ENCODE assay signal across 8 mouse cellular contexts in genomic region chr7:132575623-132576022, GRCm38 (mm10). TPM values are rescaled to one million over a fixed set of nuclear protein-coding genes. Genes with fewer than 3 reads are reported as not detected.
DNase-seq lines count a peak whose midpoint lies in the region; ATAC-seq and TF ChIP-seq lines count a peak whose summit lies in the region.

No protein-coding gene starts in this region.

- H3K9me3 ChIP-seq in embryonic facial prominence, embryonic 14.5 days (ENCODE audit: control insufficient read depth, low read length): no peaks in the 10 kb centered on the region
- no peaks in the 10 kb centered on the region for H3K9me3 ChIP-seq in limb, embryonic 15.5 days
- no peaks in the 10 kb centered on the region for H3K9me3 ChIP-seq in midbrain, postnatal 0 days (ENCODE audit: low read length)

- peaks cover 49% of the 10 kb centered on the region for H3K79me2 ChIP-seq in C2C12 (ENCODE audit: control insufficient read depth, insufficient read depth)

- DNase-seq in embryonic facial prominence, embryonic 14.5 days (ENCODE audit: low spot score): peak; percentile 96
- DNase-seq in heart, adult 8-10 months (ENCODE audit: low spot score): peak; percentile 81
- peak; percentile 78 for DNase-seq in kidney, adult 9 months
- peak; percentile 94 for DNase-seq in midbrain, postnatal 0 days (ENCODE audit: low spot score)
- DNase-seq in spleen, postnatal 36 days (ENCODE audit: low spot score in 2 of 2): peak; percentile 71 to 77

- 1% methylated on average over 13 of the region's 13 CpGs for WGBS in bone marrow, adult 2 months
- 0% methylated on average over 13 of the region's 13 CpGs for WGBS in embryonic facial prominence, embryonic 14.5 days
- 0% methylated on average over 13 of the region's 13 CpGs for WGBS in limb, embryonic 15.5 days
- WGBS in midbrain, postnatal 0 days: under 1% methylated on average over 13 of the region's 13 CpGs

- peak overlapping the region; percentile 34 for H3K4me3 ChIP-seq in C2C12 (ENCODE audit: insufficient read depth, poor library complexity, severe bottlenecking)
- H3K4me3 ChIP-seq in bone marrow, adult 2 months (replicated peaks; ENCODE audit: control insufficient read depth, low read depth, low read length): peak overlapping the region; percentile 97
- H3K4me3 ChIP-seq in embryonic facial prominence, embryonic 14.5 days (ENCODE audit: low read depth, low read length): peak overlapping the region; percentile 65
- H3K4me3 ChIP-seq in limb, embryonic 15.5 days: peak overlapping the region; percentile 76
- H3K4me3 ChIP-seq in midbrain, postnatal 0 days (ENCODE audit: low read depth, low read length): peak overlapping the region; percentile 65

- TF ChIP-seq POLR2A in bone marrow, adult 2 months (IDR thresholded peaks at IDR 0.05; ENCODE audit: borderline replicate concordance, control insufficient read depth, low read depth, low read length): no peak

- H3K79me3 ChIP-seq in C2C12 (ENCODE audit: low read depth): peaks cover 40% of the 10 kb centered on the region

- peaks cover 6% of the 10 kb centered on the region for H3K27me3 ChIP-seq in C2C12 (ENCODE audit: control insufficient read depth, insufficient read depth, insufficient read length)
- no peaks in the 10 kb centered on the region for H3K27me3 ChIP-seq in embryonic facial prominence, embryonic 14.5 days (replicated peaks; ENCODE audit: control insufficient read depth, insufficient read depth, low read length)
- H3K27me3 ChIP-seq in limb, embryonic 15.5 days: no peaks in the 10 kb centered on the region
- H3K27me3 ChIP-seq in midbrain, postnatal 0 days (ENCODE audit: insufficient read depth, low read length): no peaks in the 10 kb centered on the region

- H3K4me2 ChIP-seq in embryonic facial prominence, embryonic 14.5 days (ENCODE audit: low read depth, low read length): peak overlapping the region; percentile 64
- peak overlapping the region; percentile 68 for H3K4me2 ChIP-seq in limb, embryonic 15.5 days
- peak overlapping the region; percentile 84 for H3K4me2 ChIP-seq in midbrain, postnatal 0 days (ENCODE audit: low read depth, low read length, poor library complexity, severe bottlenecking)

- peak overlapping the region; percentile 20 for H3ac ChIP-seq in C2C12 (ENCODE audit: control insufficient read depth, insufficient read length, low read depth)

- H3K4me1 ChIP-seq in bone marrow, adult 2 months (ENCODE audit: control insufficient read depth, insufficient read depth, low read length): no peaks in the 10 kb centered on the region; the same call in 1 of the 2 replicates
- peaks cover 32% of the 10 kb centered on the region for H3K4me1 ChIP-seq in embryonic facial prominence, embryonic 14.5 days (ENCODE audit: control insufficient read depth, insufficient read depth, low read length)
- H3K4me1 ChIP-seq in limb, embryonic 15.5 days: peaks cover 27% of the 10 kb centered on the region
- H3K4me1 ChIP-seq in midbrain, postnatal 0 days (ENCODE audit: insufficient read depth, low read length): no peaks in the 10 kb centered on the region

- ATAC-seq in embryonic facial prominence, embryonic 14.5 days (ENCODE audit: low read depth): peak; percentile 90
- peak; percentile 90 for ATAC-seq in limb, embryonic 15.5 days (ENCODE audit: insufficient number of reproducible peaks, low FRiP score, low TSS enrichment, low read depth)
- peak; percentile 95 for ATAC-seq in midbrain, postnatal 0 days (ENCODE audit: low FRiP score)

- no peak overlapping the region; the same call in 1 of the 2 replicates for H3K27ac ChIP-seq in bone marrow, adult 2 months (ENCODE audit: control insufficient read depth, insufficient read depth, low read depth, low read length, poor library complexity)
- peak overlapping the region; percentile 96 for H3K27ac ChIP-seq in embryonic facial prominence, embryonic 14.5 days (replicated peaks; ENCODE audit: low read depth, low read length)
- H3K27ac ChIP-seq in limb, embryonic 15.5 days: peak overlapping the region; percentile 99
- peak overlapping the region; percentile 86 for H3K27ac ChIP-seq in midbrain, postnatal 0 days (ENCODE audit: low read depth, low read length)

- TF ChIP-seq CTCF in C2C12 (IDR thresholded peaks at IDR 0.05; ENCODE audit: control insufficient read depth, insufficient read depth, insufficient read length): peak; percentile 54
- peak; percentile 85 for TF ChIP-seq CTCF in bone marrow, adult 2 months (IDR thresholded peaks at IDR 0.05; ENCODE audit: control insufficient read depth, insufficient read depth, low read length)
- TF ChIP-seq CTCF in midbrain, postnatal 0 days (IDR thresholded peaks at IDR 0.05): peak; percentile 64

- H3K9ac ChIP-seq in embryonic facial prominence, embryonic 14.5 days (ENCODE audit: low read depth, low read length): peak overlapping the region; percentile 87
- H3K9ac ChIP-seq in limb, embryonic 15.5 days: peak overlapping the region; percentile 78
- peak overlapping the region; percentile 63 for H3K9ac ChIP-seq in midbrain, postnatal 0 days (replicated peaks; ENCODE audit: low read length, poor library complexity, severe bottlenecking)

- H3K36me3 ChIP-seq in C2C12 (ENCODE audit: control insufficient read depth, insufficient read depth): no peaks in the 10 kb centered on the region
- H3K36me3 ChIP-seq in embryonic facial prominence, embryonic 14.5 days (ENCODE audit: control insufficient read depth, insufficient read depth, low read length): no peaks in the 10 kb centered on the region
- H3K36me3 ChIP-seq in limb, embryonic 15.5 days: no peaks in the 10 kb centered on the region
- no peaks in the 10 kb centered on the region for H3K36me3 ChIP-seq in midbrain, postnatal 0 days (ENCODE audit: insufficient read depth, low read length)

TF ChIP-seq in C2C12, 6 proteins besides CTCF, POLR2A, EP300 and RAD21:
- TF ChIP-seq FOSL1 (IDR thresholded peaks at IDR 0.05; ENCODE audit: insufficient read depth, low read length, poor library complexity, severe bottlenecking) (no peak), MYOD1 (IDR thresholded peaks at IDR 0.05; ENCODE audit: control insufficient read depth, insufficient read length, low read depth) (no peak), USF1 (IDR thresholded peaks at IDR 0.05; ENCODE audit: low read depth) (no peak), MYOG (IDR thresholded peaks at IDR 0.05; ENCODE audit: control insufficient read depth, extremely low read depth, insufficient read length) (no peak)
TF ChIP-seq in C2C12: peak in this region for 0.

RNA-seq across cellular contexts. Expression of gene Oat, which starts 0.6 kb away (rescaled TPM):
- 78.1 TPM for polyA plus RNA-seq in C2C12 (2012; fragmentation: generic; extraction: Trizol)
- 29.7 and 31.6 TPM in 2 replicates for polyA plus RNA-seq in bone marrow, adult 2 months (2011; ENCODE audit: insufficient read depth, insufficient read length, low replicate concordance, missing spikeins)
- 268 and 274 TPM in 2 replicates for polyA plus RNA-seq in embryonic facial prominence, embryonic 14.5 days (2014; fragmentation: Nextera tagmentation; extraction: Ambion mirVana)
- total RNA-seq in heart, adult 8-10 months (2022): 100 to 1,000 TPM; 179 to 196 (median 187) TPM
- 264 and 274 TPM in 2 replicates for polyA plus RNA-seq in limb, embryonic 15.5 days (2015; fragmentation: Nextera tagmentation; extraction: Ambion mirVana)
- total RNA-seq in midbrain, postnatal 0 days (2014; rRNA removed): 97.4 and 103 TPM in 2 replicates
- polyA plus RNA-seq in midbrain, postnatal 0 days (2015; fragmentation: Nextera tagmentation; extraction: Ambion mirVana): 103 and 106 TPM in 2 replicates

RNA-seq across cellular contexts. Expression of gene Nkx1-2, which starts 23.8 kb away (rescaled TPM):
- not detected for polyA plus RNA-seq in C2C12 (2012; fragmentation: generic; extraction: Trizol)
- not detected in 2 replicates for polyA plus RNA-seq in bone marrow, adult 2 months (2011; ENCODE audit: insufficient read depth, insufficient read length, low replicate concordance, missing spikeins)
- not detected in 2 replicates for polyA plus RNA-seq in embryonic facial prominence, embryonic 14.5 days (2014; fragmentation: Nextera tagmentation; extraction: Ambion mirVana)
- not detected for total RNA-seq in heart, adult 8-10 months (2022)
- 0.06 and 0.10 TPM in 2 replicates for polyA plus RNA-seq in limb, embryonic 15.5 days (2015; fragmentation: Nextera tagmentation; extraction: Ambion mirVana)
- total RNA-seq in midbrain, postnatal 0 days (2014; rRNA removed): 0.60 and 0.80 TPM in 2 replicates
- polyA plus RNA-seq in midbrain, postnatal 0 days (2015; fragmentation: Nextera tagmentation; extraction: Ambion mirVana): 0.10 and 0.37 TPM in 2 replicates

RNA-seq across cellular contexts. Expression of gene Lhpp, which starts 34.8 kb away (rescaled TPM):
- 2.9 TPM for polyA plus RNA-seq in C2C12 (2012; fragmentation: generic; extraction: Trizol)
- polyA plus RNA-seq in bone marrow, adult 2 months (2011; ENCODE audit: insufficient read depth, insufficient read length, low replicate concordance, missing spikeins): 2.2 and 5.5 TPM in 2 replicates
- 14.3 and 20.7 TPM in 2 replicates for polyA plus RNA-seq in embryonic facial prominence, embryonic 14.5 days (2014; fragmentation: Nextera tagmentation; extraction: Ambion mirVana)
- 10 to 100 TPM; 14.4 to 18.0 (median 16.6) TPM for total RNA-seq in heart, adult 8-10 months (2022)
- polyA plus RNA-seq in limb, embryonic 15.5 days (2015; fragmentation: Nextera tagmentation; extraction: Ambion mirVana): 16.8 and 17.1 TPM in 2 replicates
- 36.2 and 49.8 TPM in 2 replicates for total RNA-seq in midbrain, postnatal 0 days (2014; rRNA removed)
- 59.2 and 65.1 TPM in 2 replicates for polyA plus RNA-seq in midbrain, postnatal 0 days (2015; fragmentation: Nextera tagmentation; extraction: Ambion mirVana)

Comparison
In these comparisons a context has a peak if more than half of its experiments do, and no peak if none do; other contexts are left out.
1. H3K4me3 ChIP-seq: peak in every context shown above with its lines; median percentile 97 in bone marrow, adult 2 months; 76 in limb, embryonic 15.5 days; 65 in embryonic facial prominence, embryonic 14.5 days; 65 in midbrain, postnatal 0 days; 34 in C2C12.